Mouse (Mus musculus) heart, adult 2 months (tissue): ENCODE data around the gene Rftn2. TPM values are rescaled to one million over a fixed set of nuclear protein-coding genes. Genes with fewer than 3 reads are reported as not detected.
A peak's percentile ranks its signal among the peaks of the same experiment; 100 is the strongest.

Source experiments
- DNase-seq, 2 experiments: peaks; one replicate each; pipeline ENCODE4 v3.0.0; 2021
- H3K27ac ChIP-seq: fragments of 200-600 bp; 2 replicates; pipeline ENCODE4 v1.8.1; 2022
- H3K27me3 ChIP-seq: fragments of 200-500 bp; 2 replicates; pipeline ENCODE4 v1.6.1; 2012; ENCODE audit warnings: mild to moderate bottlenecking, low read length, inconsistent platforms, mixed read lengths; ENCODE audit not compliant: control insufficient read depth, insufficient read depth
- H3K36me3 ChIP-seq: fragments of 200-500 bp; 2 replicates; pipeline ENCODE4 v1.6.1; 2012; ENCODE audit warnings: low read length, inconsistent platforms; ENCODE audit not compliant: control insufficient read depth, insufficient read depth
- H3K4me1 ChIP-seq: fragments of 200-500 bp; 2 replicates; pipeline ENCODE4 v1.6.1; 2011; ENCODE audit warnings: low read length; ENCODE audit not compliant: control insufficient read depth, insufficient read depth
- H3K4me3 ChIP-seq: fragments of 200-600 bp; 2 replicates; pipeline ENCODE4 v1.8.1; 2022
- H3K79me2 ChIP-seq: fragments of 200-500 bp; replicated peaks from 2 replicates; pipeline ENCODE4 v1.6.1; 2012; ENCODE audit warnings: mild to moderate bottlenecking, inconsistent platforms, low read length, moderate library complexity, mixed read lengths; ENCODE audit not compliant: control insufficient read depth, insufficient read depth
- H3K9ac ChIP-seq: fragments of 200-500 bp; 2 replicates; pipeline ENCODE4 v1.6.1; 2012; ENCODE audit warnings: low read depth, mild to moderate bottlenecking, control low read depth, inconsistent platforms, low read length, mixed read lengths
- CTCF ChIP-seq: fragments of 200-600 bp; IDR thresholded peaks from 2 replicates; pipeline ENCODE4 v1.8.1; 2022; ENCODE audit warnings: antibody characterized with exemption, mild to moderate bottlenecking, moderate library complexity
- EP300 ChIP-seq: fragments of 200-500 bp; IDR thresholded peaks from 2 replicates; pipeline ENCODE4 v1.6.1; 2011; ENCODE audit warnings: low read depth, low read length, control low read depth; ENCODE audit not compliant: insufficient read depth
- POLR2A ChIP-seq: fragments of 200-500 bp; IDR thresholded peaks from 2 replicates; pipeline ENCODE4 v1.6.1; 2011; ENCODE audit warnings: mild to moderate bottlenecking, low read depth, low read length, control low read depth; ENCODE audit not compliant: insufficient read depth
- WGBS: fragments of 180-500 bp; shearing (Covaris S2); methylation state at CpG from one replicate; pipeline ENCODE4 v1.1.7; 2018; 5-methylcytosine and 5-hydroxymethylcytosine counted together
- intact Hi-C: fragments of 180-260 bp; cut with DNase I; formaldehyde crosslinking; loops from one replicate; pipeline ENCODE4 v1.15.1; 2025
- polyA plus RNA-seq: library from polyadenylated mRNA; depleted of rRNA; stranded (reverse); fragments of >200 nt; gene quantifications from 2 replicates; pipeline ENCODE4 v1.2.3, GENCODE M21; 2012
- total RNA-seq, 2 experiments: library from RNA; stranded (reverse); gene quantifications; 2 replicates each; pipeline ENCODE4 v1.2.3; 2021

Rftn2 gene
- total and polyA plus RNA-seq, 3 experiments: 2.7 to 12.8 (median 12.1) TPM

- intact Hi-C loops: loop anchor here (5.0 kb wide), 1 partner anchor 201 kb away; the partner anchor contains the start of gene Sf3b1
- 80% methylated on average over 8 of the region's 8 CpGs for WGBS
- Histone ChIP-seq H3K4me3 (no peak overlapping the region), H3K9ac (no peak overlapping the region), H3K4me1 (no peaks in the 10 kb centered on the region; the same call in 1 of the 2 replicates), H3K27me3 (no peaks in the 10 kb centered on the region), H3K36me3 (no peaks in the 10 kb centered on the region), H3K27ac (no peak overlapping the region), H3K79me2 (no peaks in the 10 kb centered on the region)
- TF ChIP-seq POLR2A (no peak), CTCF (no peak), EP300 (no peak)
- DNase-seq: no peak
These were observed 1.8 kb upstream of the Rftn2 start for GRCm38 (mm10) chr1:55228256-55228884.

GRCm38 (mm10) chr1:55227376-55227775 lies 794 bp upstream of the Rftn2 start:
- Histone ChIP-seq H3K27me3 (no peaks in the 10 kb centered on the region), H3K4me3 (no peak overlapping the region), H3K27ac (peak overlapping the region; percentile 85), H3K9ac (no peak overlapping the region), H3K79me2 (no peaks in the 10 kb centered on the region), H3K4me1 (peaks cover under 1% of the 10 kb centered on the region), H3K36me3 (no peaks in the 10 kb centered on the region)
- 43% methylated on average over 1 of the region's 1 CpGs for WGBS
- DNase-seq: no peak
- no peak for TF ChIP-seq CTCF
- TF ChIP-seq POLR2A: no peak
- no peak for TF ChIP-seq EP300
- intact Hi-C loops: loop anchor here (5.0 kb wide), 1 partner anchor 200 kb away; the partner anchor contains the start of gene Sf3b1

- TF ChIP-seq CTCF (no peak), POLR2A (0 out of 2 replicates have a peak, but pooled peaks have one; percentile 21), EP300 (no peak)
- Histone ChIP-seq H3K9ac (peak overlapping the region; percentile 70), H3K27ac (peak overlapping the region; percentile 85), H3K4me1 (peaks cover 8% of the 10 kb centered on the region), H3K4me3 (peak overlapping the region; percentile 70), H3K79me2 (no peaks in the 10 kb centered on the region), H3K27me3 (no peaks in the 10 kb centered on the region), H3K36me3 (0 out of 2 replicates have a peak, but pooled peaks cover 2% of the 10 kb centered on the region)
- no peak for DNase-seq
- 31% methylated on average over 3 of the region's 3 CpGs for WGBS
- intact Hi-C loops: loop anchor here (5.0 kb wide), 1 partner anchor 198 kb away; the partner anchor contains the start of gene Sf3b1
These were observed 1.2 kb downstream of the Rftn2 start for GRCm38 (mm10) chr1:55225398-55225797.

- TF ChIP-seq POLR2A: no peak
- no peak for TF ChIP-seq CTCF
- TF ChIP-seq EP300: no peak
- intact Hi-C loops: no loop called here
- WGBS: 74% methylated on average over 11 of the region's 11 CpGs
- no peaks in the 10 kb centered on the region for H3K79me2 ChIP-seq
- H3K36me3 ChIP-seq: 0 out of 2 replicates have a peak, but pooled peaks cover 2% of the 10 kb centered on the region
- no peak overlapping the region for H3K9ac ChIP-seq
- DNase-seq: no peak
- peaks cover 8% of the 10 kb centered on the region for H3K4me1 ChIP-seq
- H3K27me3 ChIP-seq: no peaks in the 10 kb centered on the region
- H3K27ac ChIP-seq: no peak overlapping the region; the same call in 1 of the 2 replicates
- no peak overlapping the region for H3K4me3 ChIP-seq
These were observed 2.5 kb downstream of the Rftn2 start for GRCm38 (mm10) chr1:55224111-55224510.

GRCm38 (mm10) chr1:55223026-55223425 lies 3.6 kb downstream of the Rftn2 start:
- Histone ChIP-seq H3K27me3 (no peaks in the 10 kb centered on the region), H3K4me1 (peaks cover 8% of the 10 kb centered on the region), H3K36me3 (0 out of 2 replicates have a peak, but pooled peaks cover 2% of the 10 kb centered on the region), H3K9ac (no peak overlapping the region), H3K27ac (no peak overlapping the region; the same call in 1 of the 2 replicates), H3K4me3 (no peak overlapping the region), H3K79me2 (no peaks in the 10 kb centered on the region)
- intact Hi-C loops: no loop called here
- WGBS: 90% methylated on average over 7 of the region's 7 CpGs
- no peak for DNase-seq
- TF ChIP-seq EP300 (no peak), POLR2A (no peak), CTCF (no peak)

GRCm38 (mm10) chr1:55221352-55221751 lies 5.2 kb downstream of the Rftn2 start:
- Histone ChIP-seq H3K27ac (peak overlapping the region; percentile 52), H3K27me3 (no peaks in the 10 kb centered on the region), H3K79me2 (no peaks in the 10 kb centered on the region), H3K4me1 (peaks cover 8% of the 10 kb centered on the region), H3K9ac (no peak overlapping the region), H3K36me3 (0 out of 2 replicates have a peak, but pooled peaks cover 2% of the 10 kb centered on the region), H3K4me3 (no peak overlapping the region)
- DNase-seq: peak in 1 of 2 experiments; percentile 43
- intact Hi-C loops: no loop called here
- TF ChIP-seq POLR2A (no peak), EP300 (no peak), CTCF (no peak)
- WGBS: 36% methylated on average over 4 of the region's 4 CpGs
